Mouse (Mus musculus): ENCODE data around the gene Gm12248.
A peak's percentile ranks its signal among the peaks of the same experiment; 100 is the strongest.

The Gm12248 gene

DNA sequence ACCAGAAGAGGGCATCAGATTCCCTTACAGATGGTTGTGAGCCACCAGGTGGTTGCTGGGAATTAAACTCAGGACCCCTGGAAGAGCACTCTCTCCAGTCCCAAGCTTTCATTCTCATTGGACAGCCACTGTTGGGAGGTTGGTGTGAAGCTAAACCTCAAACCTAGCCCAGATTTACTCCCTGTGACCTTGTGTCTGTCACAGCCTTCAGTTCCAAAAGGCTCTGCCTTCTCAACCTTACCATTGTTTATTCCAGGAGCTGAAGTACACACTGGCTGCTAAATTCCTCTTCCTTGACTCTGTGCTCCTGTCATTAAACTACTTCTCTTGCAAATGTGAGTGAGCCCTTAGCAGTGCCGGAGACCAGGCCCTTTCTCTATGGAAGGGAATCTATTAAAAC is 64.0 kb downstream of the Gm12248 start:
- no peak for DNase-seq

GRCm38 (mm10) chr11:58026860-58027259 is 66.1 kb downstream of the Gm12248 start:
- no peak for DNase-seq

DNA sequence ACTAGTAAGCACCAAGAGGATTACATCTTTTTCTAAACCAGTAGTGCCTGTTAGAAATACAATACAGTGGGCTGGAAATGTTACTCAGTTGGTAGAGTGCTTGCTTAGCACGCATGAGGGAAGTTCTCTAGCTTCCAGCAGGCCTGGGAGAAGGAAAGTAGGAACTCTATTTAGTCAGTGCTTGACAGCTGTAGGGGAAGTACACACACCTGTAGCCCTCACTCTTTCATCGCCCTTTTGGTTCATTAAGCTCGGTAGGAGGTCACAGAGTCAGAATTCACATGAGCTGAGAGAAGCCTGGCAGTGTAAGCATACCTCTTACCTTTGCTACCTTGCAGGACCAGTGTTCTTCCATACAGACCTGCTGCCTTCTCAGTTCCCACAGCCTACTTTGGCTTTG is 66.6 kb downstream of the Gm12248 start:
- DNase-seq: no peak

DNA sequence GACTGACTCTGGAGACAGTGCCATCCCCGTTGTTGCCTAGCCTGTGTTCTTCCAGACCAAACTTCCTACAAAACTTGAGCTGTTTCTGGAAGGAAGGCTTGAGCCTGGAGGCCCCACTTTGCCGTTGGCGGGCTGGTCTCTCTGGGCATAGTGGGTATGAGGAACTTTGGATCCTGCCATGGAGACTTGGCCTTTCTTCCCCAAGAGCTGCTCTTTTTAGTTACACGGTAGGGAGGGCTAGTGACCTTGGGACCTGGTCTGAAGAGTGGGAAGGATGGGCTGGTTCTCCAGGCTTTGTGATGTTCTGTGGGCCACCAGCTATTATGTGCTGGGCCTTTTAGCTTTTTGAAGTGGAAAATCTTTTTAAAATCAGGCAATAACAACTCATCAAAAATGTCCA is 67.1 kb downstream of the Gm12248 start:
- DNase-seq: no peak

GRCm38 (mm10) chr11:58024671-58025070 is 68.3 kb downstream of the Gm12248 start:
- no peak for DNase-seq

- no peak for DNase-seq
These were observed 68.7 kb downstream of the Gm12248 start for GRCm38 (mm10) chr11:58024271-58024670.

DNA sequence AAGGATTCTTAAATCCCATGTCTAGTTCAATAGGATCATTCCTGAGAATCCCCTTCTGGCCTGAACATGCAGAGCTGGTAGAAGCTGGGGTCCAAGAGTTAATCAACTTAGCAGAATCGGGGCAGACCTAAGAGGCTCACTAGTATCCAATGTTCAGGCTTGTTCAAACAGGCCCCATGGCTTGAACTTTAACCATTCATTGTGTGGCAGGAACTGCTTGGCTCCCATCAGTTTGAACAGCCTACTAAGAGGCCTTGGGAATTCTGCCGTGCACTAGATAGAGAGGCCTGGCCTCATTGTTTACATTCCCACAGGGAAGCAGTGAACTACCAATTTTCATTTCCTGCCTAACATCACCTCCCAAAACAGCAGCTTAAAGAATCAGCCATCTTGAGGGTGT is 71.3 kb downstream of the Gm12248 start:
- no peak for DNase-seq

DNA sequence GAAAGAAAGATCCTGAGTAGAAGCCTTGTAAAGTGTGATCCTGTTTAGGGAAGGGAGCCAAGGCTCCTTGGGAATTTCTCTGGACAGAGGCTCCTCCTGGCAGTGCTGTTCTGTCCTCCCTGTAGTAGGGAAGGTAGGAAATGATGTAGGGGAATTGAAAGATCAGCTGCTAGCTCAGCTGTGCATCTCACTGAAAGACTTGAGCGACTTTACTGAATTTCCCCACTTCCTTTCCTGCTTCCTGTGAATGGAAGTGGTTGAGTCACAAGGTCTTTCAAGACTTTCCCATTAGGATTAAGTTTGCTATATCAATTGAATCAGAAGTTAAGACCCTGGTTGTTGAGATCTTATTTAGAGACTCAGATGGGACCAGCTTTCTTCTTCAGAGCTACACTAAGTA is 71.8 kb downstream of the Gm12248 start:
- no peak for DNase-seq

DNA sequence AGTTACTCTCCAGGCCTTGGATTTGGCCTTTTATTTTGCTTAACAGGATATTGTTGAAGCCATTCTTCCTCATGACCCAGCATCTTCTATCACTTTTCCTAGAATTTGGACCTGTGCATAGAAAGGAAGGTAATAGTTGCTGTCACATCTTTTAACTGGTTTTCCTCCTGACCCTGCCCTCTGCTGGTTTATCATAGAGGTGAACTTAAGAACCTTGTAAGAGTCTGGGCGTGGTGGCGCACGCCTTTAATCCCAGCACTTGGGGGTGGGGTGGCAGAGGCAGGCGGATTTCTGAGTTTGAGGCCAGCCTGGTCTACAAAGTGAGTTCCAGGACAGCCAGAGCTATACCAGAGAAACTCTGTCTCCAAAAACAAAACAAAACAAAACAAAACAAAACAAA is 74.2 kb downstream of the Gm12248 start:
- peak; percentile 68 for DNase-seq

DNA sequence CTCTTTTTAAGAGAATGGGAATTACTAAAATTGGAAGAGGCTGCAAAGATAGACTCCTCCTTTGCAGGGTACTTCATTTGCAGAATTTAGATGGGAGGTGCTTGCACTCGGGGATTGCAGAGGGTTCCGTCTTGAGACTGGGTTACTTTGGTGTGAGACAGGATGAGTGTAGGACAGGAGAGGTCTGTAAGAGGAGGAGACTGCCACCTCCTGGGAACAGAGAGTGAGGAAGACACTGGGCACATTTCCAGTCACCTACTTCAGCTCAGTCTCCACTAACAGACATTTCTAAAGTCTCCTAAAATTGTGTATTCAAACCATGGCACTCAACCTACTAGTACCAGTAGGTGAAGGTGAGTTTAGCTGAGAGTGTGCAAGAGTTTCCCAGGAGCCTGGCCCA is 74.6 kb downstream of the Gm12248 start:
- DNase-seq: no peak

- no peak for DNase-seq
These were observed 75.5 kb downstream of the Gm12248 start for GRCm38 (mm10) chr11:58017422-58017821.

DNA sequence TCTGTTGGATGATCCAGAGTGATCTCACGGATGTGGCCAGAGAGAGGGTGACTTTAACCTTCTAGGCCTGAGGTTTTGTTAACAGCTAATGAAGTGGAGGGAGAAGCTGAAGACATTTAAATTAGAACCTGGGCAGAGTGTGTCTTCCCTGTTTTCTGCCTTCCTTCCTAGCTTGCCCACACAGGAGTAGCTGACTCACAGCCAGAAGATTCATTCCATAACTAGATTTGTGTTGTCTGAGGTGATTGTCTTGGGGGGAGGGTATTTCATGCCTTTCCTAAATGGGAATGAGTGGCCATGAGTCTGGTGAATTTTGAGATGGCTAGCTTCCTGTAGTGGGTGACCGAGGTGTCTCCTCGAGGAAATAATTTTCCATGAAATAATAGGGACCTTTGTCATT is 76.6 kb downstream of the Gm12248 start:
- DNase-seq: no peak

GRCm38 (mm10) chr11:58015339-58015738 is 77.6 kb downstream of the Gm12248 start:
- no peak for DNase-seq

DNA sequence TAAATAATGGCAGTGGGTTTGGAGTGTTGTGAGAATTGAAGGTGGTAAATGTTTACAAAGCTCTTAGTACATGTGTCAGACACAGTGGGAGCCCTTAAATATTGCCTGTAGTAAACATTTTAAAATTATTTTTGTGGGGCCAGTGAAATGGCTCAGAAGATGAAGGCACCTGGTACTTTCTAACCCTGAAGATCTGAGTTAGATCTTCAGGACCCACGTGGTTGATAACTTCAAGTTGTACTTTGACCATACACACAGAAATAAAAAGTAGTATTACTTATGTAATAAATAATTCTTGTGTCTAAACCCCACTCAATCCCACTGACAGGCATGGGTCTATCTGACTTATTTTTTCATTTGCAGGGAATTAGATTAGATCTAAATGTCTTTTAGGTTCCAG is 78.3 kb downstream of the Gm12248 start:
- no peak for DNase-seq
